Mouse (Mus musculus) bone marrow, adult 2 months (tissue): ENCODE results near the gene Wwc1. TPM values are rescaled to one million over a fixed set of nuclear protein-coding genes. Genes with fewer than 3 reads are reported as not detected.

Experiments
- H3K27ac ChIP-seq: fragments of 200-500 bp; 2 replicates; pipeline ENCODE4 v1.5.1; 2012; ENCODE audit warnings: low read depth, mild to moderate bottlenecking, control low read depth, inconsistent platforms, low read length; ENCODE audit not compliant: control insufficient read depth, poor library complexity, insufficient read depth
- H3K4me1 ChIP-seq: fragments of 200-500 bp; 2 replicates; pipeline ENCODE4 v1.6.1; 2011; ENCODE audit warnings: low read length; ENCODE audit not compliant: control insufficient read depth, insufficient read depth
- H3K4me3 ChIP-seq: fragments of 200-500 bp; replicated peaks from 2 replicates; pipeline ENCODE3; 2011; ENCODE audit warnings: mild to moderate bottlenecking, low read depth, low read length, control low read depth; ENCODE audit not compliant: control insufficient read depth
- CTCF ChIP-seq: fragments of 200-500 bp; IDR thresholded peaks from 2 replicates; pipeline ENCODE4 v1.5.1; 2011; ENCODE audit warnings: low read length, control low read depth; ENCODE audit not compliant: control insufficient read depth, insufficient read depth
- POLR2A ChIP-seq: fragments of 200-500 bp; IDR thresholded peaks from 2 replicates; pipeline ENCODE4 v1.6.1; 2011; ENCODE audit warnings: low read depth, mild to moderate bottlenecking, control low read depth, low read length, borderline replicate concordance; ENCODE audit not compliant: control insufficient read depth
- WGBS: fragments of 180-500 bp; shearing (Covaris S2); methylation state at CpG from one replicate; pipeline ENCODE4 v1.1.7; 2018; 5-methylcytosine and 5-hydroxymethylcytosine counted together
- polyA plus RNA-seq: library from polyadenylated mRNA; stranded (reverse); fragments of >200 nt; gene quantifications from 2 replicates; pipeline ENCODE4 v1.2.4, GENCODE M21; 2011; ENCODE audit warnings: low replicate concordance; ENCODE audit not compliant: missing spikeins, insufficient read depth, insufficient read length

Wwc1 gene
- polyA plus RNA-seq, result 0.77 TPM in 1 of 2 replicates, not detected in the other

DNA sequence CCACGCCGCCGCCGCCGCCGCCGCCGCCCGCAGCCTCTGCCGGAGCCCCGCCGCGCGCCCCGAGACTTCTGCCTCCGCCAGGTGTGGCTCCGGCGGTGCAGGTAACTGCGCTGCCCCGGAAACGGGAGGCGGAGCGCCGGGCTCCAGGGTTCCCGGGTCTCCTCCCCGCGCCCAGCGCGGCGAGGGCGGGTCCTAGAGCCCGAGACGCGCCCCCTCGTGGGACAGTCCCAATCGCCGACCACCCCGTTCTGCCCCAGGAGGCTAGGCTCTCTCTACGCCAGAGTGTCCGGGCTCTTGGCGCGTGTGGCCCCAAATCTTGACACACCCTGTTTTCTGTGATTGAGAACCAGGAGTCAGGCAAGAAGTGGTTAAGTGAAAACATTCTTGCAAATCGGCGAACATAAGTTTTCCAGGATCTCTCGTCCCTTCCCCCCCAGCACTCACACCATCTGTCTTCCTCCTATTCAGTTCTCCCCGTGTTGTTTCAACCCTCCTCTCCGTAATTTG is at the start of gene Wwc1:
TSS of gene Wwc1 (minus strand) at position 117 of the 507 bp plus-strand sequence.
- TF ChIP-seq POLR2A (no peak), CTCF (no peak)
- no peak within 1 kb of the TSS for H3K4me3 ChIP-seq
- under 1% methylated on average over 37 of the region's 47 CpGs for WGBS
- no peak within 1 kb of the TSS for H3K27ac ChIP-seq
- no peaks in the 10 kb centered on the region for H3K4me1 ChIP-seq

DNA sequence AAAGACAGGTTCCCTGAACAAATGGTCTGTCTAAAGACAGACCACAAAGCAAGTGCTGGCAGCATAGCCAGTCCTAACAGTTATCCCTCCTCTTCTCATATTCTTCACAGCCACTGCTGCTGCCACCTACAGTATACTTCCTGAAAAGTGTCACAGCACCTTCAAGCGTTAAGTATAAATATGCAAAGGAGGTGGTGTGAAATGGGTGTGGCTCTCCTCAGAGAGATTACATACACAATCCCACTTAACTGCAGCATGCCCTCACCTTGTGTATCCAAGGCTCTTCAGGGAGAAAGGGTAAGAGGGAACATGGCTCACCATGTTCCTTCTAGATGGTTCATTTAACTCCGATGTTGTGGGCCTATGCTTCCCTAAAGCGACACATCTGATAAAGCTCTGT is 39.7 kb upstream of the Wwc1 start:
- 54% methylated on average over 3 of the region's 3 CpGs for WGBS
- H3K4me3 ChIP-seq, result no peak overlapping the region
- no peaks in the 10 kb centered on the region for H3K4me1 ChIP-seq
- H3K27ac ChIP-seq, result no peak overlapping the region
- no peak for TF ChIP-seq CTCF
- TF ChIP-seq POLR2A, result no peak

DNA sequence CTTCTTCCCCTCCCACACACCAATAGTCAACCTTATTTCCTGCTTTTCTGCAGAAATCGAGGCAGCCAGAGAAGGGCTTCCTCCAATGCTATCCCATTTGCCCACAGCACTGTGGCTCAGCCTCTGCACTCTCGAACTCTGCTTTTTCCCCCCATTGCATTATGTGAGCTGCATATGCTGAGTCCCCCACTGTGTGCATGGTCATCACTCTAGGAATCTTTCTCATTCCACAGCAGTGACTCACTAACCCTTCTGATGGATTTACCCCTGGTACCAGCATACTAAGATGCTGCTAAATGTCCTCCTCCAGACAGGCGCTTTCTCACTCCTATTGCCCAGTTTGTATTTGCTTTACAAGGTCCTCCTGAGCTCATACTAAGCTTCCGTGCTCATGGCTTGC is 32.9 kb upstream of the Wwc1 start:
- 48% methylated on average over 4 of the region's 4 CpGs for WGBS
- Histone ChIP-seq H3K27ac (no peak overlapping the region), H3K4me1 (no peaks in the 10 kb centered on the region), H3K4me3 (no peak overlapping the region)
- no peak for TF ChIP-seq CTCF
- no peak for TF ChIP-seq POLR2A

DNA sequence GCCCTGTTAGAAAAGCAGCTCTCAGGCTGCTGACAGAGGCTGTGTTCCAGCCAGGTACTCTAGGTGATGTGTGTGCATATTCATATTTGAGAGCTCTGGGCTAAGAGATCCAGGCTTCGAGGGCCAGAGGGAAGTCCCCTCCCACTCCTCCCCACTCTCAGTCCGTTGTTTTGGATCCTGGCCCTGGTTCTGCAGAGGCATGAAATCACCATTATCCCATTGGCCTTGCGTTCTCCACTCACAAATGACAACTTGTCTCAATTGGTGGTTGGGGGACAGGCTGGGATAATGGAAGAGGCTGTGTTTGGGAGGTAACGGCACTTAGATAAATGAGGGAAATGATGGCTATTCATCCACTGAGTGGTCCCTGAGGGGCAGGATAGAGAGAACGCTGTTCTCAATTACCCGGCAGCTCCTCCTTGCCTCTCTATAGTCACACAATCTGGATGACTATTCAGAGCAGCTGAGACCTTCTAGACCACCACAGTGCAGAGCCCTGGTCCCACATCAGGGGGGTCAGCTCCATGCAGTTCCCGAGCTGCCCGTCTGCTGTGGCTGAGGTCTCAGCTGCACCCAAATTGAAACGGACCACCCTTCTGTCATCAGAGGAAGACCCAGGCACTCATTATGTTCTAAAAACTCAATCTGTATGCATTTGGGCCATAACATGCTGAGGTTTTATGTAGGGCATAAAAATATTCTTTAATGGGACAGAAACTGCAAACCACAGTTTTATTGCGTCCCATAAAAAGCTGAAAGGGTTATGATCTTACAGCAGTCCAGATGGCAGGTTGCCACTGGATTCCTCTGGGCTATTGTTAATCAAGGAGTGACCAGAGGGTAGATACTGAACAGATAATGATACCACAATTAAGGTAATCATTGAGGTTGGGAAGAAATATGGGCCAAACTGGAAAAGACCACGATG is 29.2 kb upstream of the Wwc1 start:
- no peak overlapping the region for H3K27ac ChIP-seq
- no peak overlapping the region for H3K4me3 ChIP-seq
- TF ChIP-seq CTCF (no peak), POLR2A (no peak)
- no peaks in the 10 kb centered on the region for H3K4me1 ChIP-seq
- 73% methylated on average over 11 of the region's 11 CpGs for WGBS

DNA sequence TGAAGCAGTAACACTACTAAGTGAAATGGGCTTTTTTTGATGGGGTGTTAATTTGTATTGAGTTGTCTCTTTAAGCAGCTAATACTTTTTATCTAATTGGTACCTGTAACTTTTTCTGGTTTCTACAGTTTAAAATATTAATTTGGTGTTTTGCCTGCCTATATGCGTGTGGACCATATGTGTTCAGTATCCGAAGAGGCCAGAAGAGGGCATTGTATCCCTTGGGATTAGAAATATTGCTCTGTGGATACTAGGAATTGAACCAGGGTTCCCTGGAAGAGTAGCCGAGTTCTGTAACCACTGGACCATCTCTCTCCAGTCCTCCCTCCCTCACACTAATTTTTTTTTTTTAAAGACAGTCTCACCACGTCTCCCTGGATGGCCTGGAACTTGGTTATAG is 22.6 kb upstream of the Wwc1 start:
- H3K4me1 ChIP-seq, result no peaks in the 10 kb centered on the region; the same call in 1 of the 2 replicates
- 47% methylated on average over 4 of the region's 4 CpGs for WGBS
- no peak for TF ChIP-seq POLR2A
- TF ChIP-seq CTCF, result no peak
- no peak overlapping the region for H3K4me3 ChIP-seq
- H3K27ac ChIP-seq, result no peak overlapping the region

DNA sequence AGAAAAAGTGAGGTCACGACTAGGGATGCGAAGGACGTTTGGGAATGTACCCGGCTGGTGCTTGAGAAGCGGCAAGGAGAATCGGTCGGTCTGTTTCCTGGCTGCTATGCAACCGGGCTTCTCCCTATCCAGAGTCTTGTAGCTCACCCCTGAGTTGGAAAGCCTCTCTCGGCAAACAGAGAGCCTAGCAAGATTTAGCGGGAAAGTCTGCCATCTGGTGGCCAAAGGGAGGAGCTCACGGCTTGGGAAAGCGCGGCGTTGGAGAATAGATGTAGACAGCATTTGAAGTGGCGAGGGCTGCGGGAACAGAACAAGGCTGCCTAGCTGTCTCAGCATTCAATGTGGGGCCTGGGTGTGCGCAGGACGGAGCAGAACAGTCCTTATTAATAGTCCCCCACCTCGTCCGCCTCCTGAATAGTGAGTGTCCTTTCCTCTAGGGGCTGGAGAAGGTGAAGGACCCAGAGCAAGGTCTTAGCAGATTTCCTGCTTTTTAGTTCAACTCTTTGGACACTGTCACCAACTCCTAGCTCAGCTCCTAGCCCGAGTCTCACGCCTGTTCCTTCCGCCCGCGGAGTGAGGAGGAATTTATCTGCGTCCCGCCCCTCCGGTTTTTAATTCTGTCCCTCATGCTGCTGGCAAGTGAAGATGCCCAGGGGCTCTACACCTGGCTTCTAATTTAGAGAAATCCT is 21.1 kb upstream of the Wwc1 start:
- H3K4me3 ChIP-seq, result no peak overlapping the region
- TF ChIP-seq CTCF (peak; percentile 64), POLR2A (no peak)
- WGBS, result 8% methylated on average over 28 of the region's 28 CpGs
- H3K27ac ChIP-seq, result no peak overlapping the region
- H3K4me1 ChIP-seq, result no peaks in the 10 kb centered on the region; the same call in 1 of the 2 replicates

DNA sequence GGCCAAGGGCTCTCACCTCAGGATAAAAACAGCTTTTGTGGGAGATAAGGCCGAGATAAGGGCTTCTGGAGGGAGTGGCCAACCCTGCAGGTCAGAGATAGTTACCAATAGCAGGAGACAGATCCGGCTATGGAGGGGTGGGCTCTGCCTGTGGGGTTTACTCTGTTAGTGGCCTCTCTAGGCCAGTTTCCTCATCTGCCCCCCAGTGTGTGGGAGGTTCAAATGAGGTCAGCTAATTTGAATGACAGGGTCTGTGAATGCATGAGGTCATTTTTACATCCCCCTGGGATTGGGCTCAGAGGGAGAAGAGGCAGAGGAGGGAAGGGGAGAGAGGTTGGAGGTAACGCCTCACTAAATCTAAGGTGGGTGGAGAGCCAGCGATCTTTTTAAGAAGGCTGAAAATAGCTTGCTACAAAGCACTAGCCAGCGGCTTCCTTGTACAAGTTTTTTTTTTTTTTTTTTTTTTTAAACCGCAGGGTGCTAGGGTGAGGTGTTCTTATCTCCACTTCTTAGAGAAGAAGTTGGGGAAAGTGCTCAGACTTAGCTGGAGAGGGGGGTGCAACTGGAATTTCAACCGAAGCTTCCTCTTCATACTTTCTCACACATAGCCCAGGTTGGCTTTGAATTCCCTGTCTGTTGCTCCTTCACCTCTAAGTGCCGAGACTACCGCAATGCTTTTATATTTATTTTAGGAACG is 20.4 kb upstream of the Wwc1 start:
- H3K27ac ChIP-seq, result no peak overlapping the region
- no peak overlapping the region for H3K4me3 ChIP-seq
- no peak for TF ChIP-seq POLR2A
- TF ChIP-seq CTCF, result no peak
- 6% methylated on average over 10 of the region's 10 CpGs for WGBS
- H3K4me1 ChIP-seq, result no peaks in the 10 kb centered on the region; the same call in 1 of the 2 replicates

DNA sequence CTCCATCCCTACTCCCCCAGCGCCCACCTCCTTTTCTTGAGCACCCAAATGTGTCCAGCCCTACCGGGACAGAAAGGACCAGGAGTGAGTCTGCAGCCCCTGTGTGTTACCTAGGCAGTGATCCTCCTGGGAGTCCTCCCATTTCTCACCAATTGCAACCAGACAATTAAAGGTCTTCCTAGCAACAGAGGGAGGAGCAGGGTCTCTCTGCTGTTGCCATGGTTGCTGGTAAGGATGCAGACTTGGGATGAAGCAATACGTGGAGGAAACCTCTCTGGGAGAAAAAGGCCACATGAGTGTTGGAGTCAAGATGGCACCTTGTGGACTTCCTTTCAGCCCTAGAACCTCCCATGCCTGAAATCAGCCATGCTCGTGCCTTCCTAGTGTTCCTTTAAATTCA is 19.7 kb upstream of the Wwc1 start:
- Histone ChIP-seq H3K4me1 (no peaks in the 10 kb centered on the region; the same call in 1 of the 2 replicates), H3K4me3 (no peak overlapping the region), H3K27ac (no peak overlapping the region)
- WGBS, result 28% methylated on average over 4 of the region's 4 CpGs
- no peak for TF ChIP-seq POLR2A
- TF ChIP-seq CTCF, result no peak
